Mouse (Mus musculus) mammary gland, adult 2 months (tissue): ENCODE measurements around the gene Klk1b8. TPM values are rescaled to one million over a fixed set of nuclear protein-coding genes. Genes with fewer than 3 reads are reported as not detected.

Experiments used
- polyA plus RNA-seq: library from polyadenylated mRNA; depleted of rRNA; stranded (reverse); fragments of >200 nt; gene quantifications from 2 replicates; pipeline ENCODE4 v1.2.3, GENCODE M21; 2012; ENCODE audit warnings: low replicate concordance; rRNA removed

The Klk1b8 gene
- 0.14 TPM in 1 of 2 replicates, not detected in the other for polyA plus RNA-seq

DNA sequence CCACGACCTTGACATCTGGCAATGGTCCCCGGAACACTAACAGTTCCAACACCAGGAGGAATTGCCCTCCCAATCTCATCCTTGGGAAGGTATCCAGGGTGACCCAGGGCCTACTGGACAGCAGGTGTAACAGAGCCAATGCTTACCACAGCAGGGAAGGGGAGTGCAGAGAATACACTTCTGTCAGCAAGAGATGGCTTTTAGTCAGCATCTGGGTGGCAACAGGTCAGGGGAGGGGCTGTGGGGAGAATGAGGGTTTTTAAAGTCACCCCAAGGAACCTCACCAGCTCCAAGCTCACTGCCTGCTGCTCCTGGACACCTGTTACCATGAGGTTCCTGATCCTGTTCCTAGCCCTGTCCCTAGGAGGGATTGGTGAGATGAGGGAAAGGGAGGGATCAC is at the start of gene Klk1b8:
Gene Klk1b8 (plus strand): TSS at position 301 of the 400 bp plus-strand sequence.

DNA sequence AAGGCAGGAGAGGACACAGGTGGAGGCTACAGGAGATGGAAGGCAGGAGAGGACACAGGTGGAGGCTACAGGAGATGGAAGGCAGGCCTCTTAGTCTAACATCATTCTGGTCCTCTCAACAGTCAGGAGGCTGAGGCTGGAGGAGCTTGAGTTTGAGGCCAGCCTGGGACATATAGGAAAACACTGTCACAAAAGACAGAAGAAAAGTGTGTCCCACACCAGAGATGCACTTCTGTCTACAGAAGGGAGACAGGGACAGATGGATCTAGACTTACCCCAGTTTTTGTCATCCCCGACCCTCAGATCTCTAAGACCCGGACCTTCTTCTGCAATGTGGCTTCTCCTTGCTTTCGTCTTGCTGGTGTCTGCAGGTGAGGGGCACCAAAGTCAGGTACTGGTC is 17.0 kb upstream of the Klk1b8 start, which contains the start of gene Klk15:
Gene Klk15 (plus strand): TSS at position 301 of the 400 bp plus-strand sequence.

DNA sequence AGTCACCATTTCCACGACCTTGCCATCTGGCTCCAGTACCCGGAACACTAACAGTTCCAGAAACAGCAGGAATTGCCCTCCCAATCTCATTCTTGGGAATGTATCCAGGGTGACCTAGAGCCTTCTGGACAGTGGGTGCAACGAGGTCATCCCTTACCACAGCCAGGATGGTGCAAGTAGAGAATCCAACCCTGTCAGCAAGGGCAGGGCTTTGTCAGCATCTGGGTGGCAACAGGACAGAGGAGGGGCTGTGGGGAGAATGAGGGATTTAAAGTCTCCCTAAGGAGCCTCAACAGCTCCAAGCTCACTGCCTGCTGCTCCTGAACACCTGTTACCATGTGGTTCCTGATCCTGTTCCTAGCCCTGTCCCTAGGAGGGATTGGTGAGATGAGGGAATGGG is 16.0 kb downstream of the Klk1b8 start, which contains the start of gene Klk1b1:
Gene Klk1b1 (plus strand): TSS at position 301 of the 400 bp plus-strand sequence.

DNA sequence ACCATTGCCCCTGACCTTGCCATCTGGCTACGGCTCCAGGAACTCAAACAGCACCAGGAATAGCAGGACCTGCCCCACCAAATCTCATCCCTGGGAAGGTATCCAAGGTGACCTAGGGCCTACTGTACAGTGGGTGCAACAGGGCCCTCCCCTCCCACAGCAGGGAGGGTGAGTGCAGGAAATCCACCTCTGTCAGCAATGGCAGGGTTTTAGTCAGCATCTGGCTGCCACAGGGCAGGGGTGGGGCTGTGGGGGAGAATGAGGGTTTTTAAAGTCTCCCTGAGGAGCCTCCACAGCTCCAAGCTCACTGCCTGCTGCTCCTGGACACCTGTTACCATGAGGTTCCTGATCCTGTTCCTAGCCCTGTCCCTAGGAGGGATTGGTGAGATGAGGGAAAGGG is 25.3 kb downstream of the Klk1b8 start, which contains the start of gene Klk1b9:
Gene Klk1b9 (plus strand): TSS at position 301 of the 400 bp plus-strand sequence.

DNA sequence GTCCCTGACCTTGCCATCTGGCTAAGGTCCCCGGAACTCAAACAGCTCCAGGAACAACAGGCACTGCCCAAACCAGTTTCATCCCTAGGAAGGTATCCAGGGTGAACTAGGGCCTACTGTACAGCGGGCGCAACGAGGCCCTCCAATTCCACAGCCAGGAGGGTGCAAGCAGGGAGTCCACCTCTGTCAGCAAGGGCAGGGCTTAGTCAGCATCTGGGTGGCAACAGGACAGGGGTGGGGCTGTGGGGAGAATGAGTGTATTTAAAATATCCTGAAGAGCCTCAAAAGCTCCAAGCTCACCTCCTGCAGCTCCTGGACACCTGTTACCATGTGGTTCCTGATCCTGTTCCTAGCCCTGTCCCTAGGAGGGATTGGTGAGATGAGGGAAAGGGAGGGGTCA is 45.1 kb downstream of the Klk1b8 start, which contains the start of gene Klk1b11:
Gene Klk1b11 (plus strand): TSS at position 301 of the 400 bp plus-strand sequence.

Other genes with a start within 250 kb of the Klk1b8 start
- gene Klk13, start 238.1 kb upstream of the Klk1b8 start, polyA plus RNA-seq = 0.16 and 0.33 TPM in 2 replicates
- gene Klk12, start 181.8 kb upstream of the Klk1b8 start, polyA plus RNA-seq = not detected in 2 replicates
- gene Klk11, start 176.1 kb upstream of the Klk1b8 start, polyA plus RNA-seq = 2.4 and 4.7 TPM in 2 replicates
- gene Klk10, start 169.6 kb upstream of the Klk1b8 start, polyA plus RNA-seq = 0.98 and 8.7 TPM in 2 replicates
- 0.14 and 0.30 TPM in 2 replicates for gene Klk9, start 158.8 kb upstream of the Klk1b8 start, polyA plus RNA-seq
- 7.4 and 14.6 TPM in 2 replicates for gene Klk8, start 153.1 kb upstream of the Klk1b8 start, polyA plus RNA-seq
- gene Klk7, start 139.4 kb upstream of the Klk1b8 start, polyA plus RNA-seq = 0.11 and 4.9 TPM in 2 replicates
- gene Klk6, start 126.2 kb upstream of the Klk1b8 start, polyA plus RNA-seq = 0.82 TPM in 1 of 2 replicates, not detected in the other
- 0.14 and 3.3 TPM in 2 replicates for gene Klk5, start 108.7 kb upstream of the Klk1b8 start, polyA plus RNA-seq
- not detected in 2 replicates for gene Klk4, start 69.5 kb upstream of the Klk1b8 start, polyA plus RNA-seq
- gene Klk15, start 16.9 kb upstream of the Klk1b8 start, polyA plus RNA-seq = not detected in 2 replicates
- gene Klk1b1, start 16.1 kb downstream of the Klk1b8 start, polyA plus RNA-seq = not detected in 2 replicates
- not detected in 2 replicates for gene Klk1b9, start 25.4 kb downstream of the Klk1b8 start, polyA plus RNA-seq
- 0.14 TPM in 1 of 2 replicates, not detected in the other for gene Klk1b11, start 45.2 kb downstream of the Klk1b8 start, polyA plus RNA-seq
- gene Klk1b26, start 61.5 kb downstream of the Klk1b8 start, polyA plus RNA-seq = 0.09 TPM in 1 of 2 replicates, not detected in the other
- gene Klk1b27, start 101.6 kb downstream of the Klk1b8 start, polyA plus RNA-seq = 1.4 and 3.0 TPM in 2 replicates
- not detected in 2 replicates for gene Klk1b21, start 151.7 kb downstream of the Klk1b8 start, polyA plus RNA-seq
- not detected in 2 replicates for gene Klk1b22, start 162.0 kb downstream of the Klk1b8 start, polyA plus RNA-seq
- not detected in 2 replicates for gene Klk1b16, start 186.1 kb downstream of the Klk1b8 start, polyA plus RNA-seq
- not detected in 2 replicates for gene Klk1b24, start 237.6 kb downstream of the Klk1b8 start, polyA plus RNA-seq
- gene Klk1b3, start 247.5 kb downstream of the Klk1b8 start, polyA plus RNA-seq = not detected in 2 replicates